Mouse (Mus musculus) lung, embryonic 14.5 days (tissue): ENCODE measurements around the gene Msl3. TPM values are rescaled to one million over a fixed set of nuclear protein-coding genes. Genes with fewer than 3 reads are reported as not detected.
"Not testable (repeated sequence)": the region's sequence is repeated elsewhere in the genome, so short reads cannot be mapped to it uniquely, and the experiment has no call there.

ENCODE experiments used
- ATAC-seq: fragments of 200-750 bp; cut with Nextera tagmentation; 2 replicates; pipeline ENCODE4 v1.8.0; 2017; ENCODE audit warnings: mild to moderate bottlenecking, moderate TSS enrichment, moderate library complexity; ENCODE audit not compliant: insufficient read depth
- DNase-seq: peaks from one replicate; pipeline ENCODE4 v3.0.0-alpha.2; 2015
- H3K27ac ChIP-seq: fragments of 300-500 bp; sonication (generic); 2 replicates; pipeline ENCODE4 v1.5.1; 2014; ENCODE audit warnings: low read depth, mild to moderate bottlenecking, moderate library complexity
- H3K27me3 ChIP-seq: fragments of 300-500 bp; sonication (generic); 2 replicates; pipeline ENCODE4 v1.6.1; 2014; ENCODE audit warnings: low read length, control low read depth; ENCODE audit not compliant: insufficient read depth
- H3K36me3 ChIP-seq: fragments of 300-500 bp; sonication (generic); 2 replicates; pipeline ENCODE4 v1.6.1; 2014; ENCODE audit warnings: control low read depth; ENCODE audit not compliant: insufficient read depth
- H3K4me1 ChIP-seq: fragments of 300-500 bp; sonication (generic); 2 replicates; pipeline ENCODE4 v1.6.1; 2014; ENCODE audit warnings: antibody characterized with exemption, control low read depth; ENCODE audit not compliant: insufficient read depth
- H3K4me2 ChIP-seq: fragments of 300-500 bp; sonication (generic); 2 replicates; pipeline ENCODE4 v1.6.1; 2014; ENCODE audit warnings: mild to moderate bottlenecking
- H3K4me3 ChIP-seq: fragments of 300-500 bp; sonication (generic); 2 replicates; pipeline ENCODE4 v1.5.1; 2014; ENCODE audit warnings: low read depth, low read length
- H3K9ac ChIP-seq: fragments of 300-500 bp; sonication (generic); 2 replicates; pipeline ENCODE4 v1.6.1; 2014
- H3K9me3 ChIP-seq: fragments of 300-500 bp; sonication (generic); 2 replicates; pipeline ENCODE4 v1.6.1; 2016; ENCODE audit warnings: low read depth, low read length, control low read depth
- CTCF ChIP-seq: IDR thresholded peaks from 2 replicates; pipeline ENCODE4 v1.5.1; 2016; ENCODE audit warnings: antibody characterized with exemption, low read depth
- WGBS: fragments of 180-500 bp; shearing (Covaris S2); extraction: QIAGEN DNeasy Blood & Tissue Kit; methylation state at CpG from one replicate; pipeline ENCODE4 v1.1.7; 2014; 5-methylcytosine and 5-hydroxymethylcytosine counted together
- polyA plus RNA-seq: library from polyadenylated mRNA; unstranded; fragments of >200 nt; fragmentation: Nextera tagmentation; extraction: Ambion mirVana; gene quantifications from 2 replicates; pipeline ENCODE4 v1.2.1, GENCODE M21; 2014

The Msl3 gene
- polyA plus RNA-seq, 1 experiment from 2014 or later = 43.2 TPM

DNA sequence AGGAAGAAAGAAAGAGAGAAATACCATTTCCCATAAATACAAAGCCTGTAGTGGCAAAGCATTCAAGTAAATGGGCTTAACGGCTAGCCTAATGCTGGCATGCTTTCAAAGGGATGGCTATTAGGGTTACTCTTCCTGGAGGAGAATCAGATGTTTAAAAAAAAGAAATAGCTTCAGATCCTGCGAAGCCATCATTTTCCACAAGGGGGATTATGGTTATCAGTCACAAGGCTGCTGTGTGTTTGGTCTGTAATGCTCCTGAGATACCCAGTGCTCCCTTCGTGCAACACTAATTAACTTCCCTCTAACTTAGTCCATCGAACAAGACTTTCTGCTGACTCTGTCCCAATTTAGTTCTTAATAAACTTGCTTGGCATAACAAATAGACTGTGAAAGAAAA lies 13.5 kb downstream of the Msl3 start:
- no peak; the same call in 1 of the 2 replicates for TF ChIP-seq CTCF
- 54% methylated on average over 4 of the region's 4 CpGs for WGBS
- H3K4me3 ChIP-seq = no peak overlapping the region
- H3K9ac ChIP-seq = no peak overlapping the region
- ATAC-seq = no peak
- no peaks in the 10 kb centered on the region for H3K4me1 ChIP-seq
- H3K9me3 ChIP-seq = no peaks in the 10 kb centered on the region
- peak; percentile 60 for DNase-seq
- H3K36me3 ChIP-seq = 0 out of 2 replicates have a peak, but pooled peaks cover 17% of the 10 kb centered on the region
- no peak overlapping the region for H3K27ac ChIP-seq
- H3K27me3 ChIP-seq = no peaks in the 10 kb centered on the region
- no peak overlapping the region for H3K4me2 ChIP-seq

DNA sequence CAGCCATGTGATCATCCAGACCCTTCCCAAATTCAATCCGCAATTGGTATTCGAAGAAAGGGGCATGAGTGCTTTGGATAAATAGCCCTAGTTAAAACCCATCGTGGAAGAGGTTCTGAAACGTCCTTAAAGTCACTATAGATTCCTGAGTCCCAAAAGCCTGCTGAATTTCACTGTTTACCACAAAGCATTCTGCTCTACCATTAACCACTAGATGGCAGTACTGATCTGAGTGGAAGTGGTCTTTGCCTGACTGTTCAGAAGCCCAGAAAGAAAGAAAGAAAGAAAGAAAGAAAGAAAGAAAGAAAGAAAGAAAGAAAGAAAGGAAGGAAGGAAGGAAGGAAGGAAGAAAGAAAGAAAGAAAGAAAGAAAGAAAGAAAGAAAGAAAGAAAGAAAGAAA lies 13.9 kb downstream of the Msl3 start:
- not testable (repeated sequence) for H3K4me3 ChIP-seq, ATAC-seq, H3K4me1 ChIP-seq, H3K4me2 ChIP-seq, H3K27me3 ChIP-seq, H3K27ac ChIP-seq, H3K9me3 ChIP-seq, H3K9ac ChIP-seq
- peak; percentile 64 for TF ChIP-seq CTCF
- 50% methylated on average over 4 of the region's 4 CpGs for WGBS
- 0 out of 2 replicates have a peak, but pooled peaks cover 17% of the 10 kb centered on the region for H3K36me3 ChIP-seq
- peak; percentile 82 for DNase-seq

DNA sequence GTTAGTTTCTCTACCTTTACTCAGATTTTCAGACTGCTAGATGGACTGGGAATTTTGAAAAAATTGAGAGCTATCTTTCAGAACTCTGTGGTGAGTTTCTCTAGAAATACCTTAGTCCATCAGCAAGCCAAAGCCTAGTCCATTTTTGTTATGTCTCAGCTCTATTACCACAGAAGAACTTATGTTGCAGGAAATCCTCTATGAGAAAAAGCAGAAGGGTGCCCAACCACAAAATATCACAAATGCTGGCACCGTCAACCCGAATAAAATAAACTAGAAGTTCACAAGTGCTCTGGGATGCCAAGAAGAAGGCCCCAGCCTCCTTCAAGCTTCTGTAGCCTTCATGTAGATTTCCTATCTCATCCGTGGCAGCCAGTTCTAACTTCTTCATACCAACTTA lies 14.4 kb downstream of the Msl3 start:
- no peak overlapping the region for H3K4me2 ChIP-seq
- no peak overlapping the region for H3K9ac ChIP-seq
- H3K4me3 ChIP-seq = no peak overlapping the region
- WGBS = 87% methylated on average over 3 of the region's 3 CpGs
- no peaks in the 10 kb centered on the region for H3K27me3 ChIP-seq
- H3K27ac ChIP-seq = no peak overlapping the region
- no peak for TF ChIP-seq CTCF
- ATAC-seq (no peak), DNase-seq (no peak)
- 0 out of 2 replicates have a peak, but pooled peaks cover 21% of the 10 kb centered on the region for H3K36me3 ChIP-seq
- H3K4me1 ChIP-seq = no peaks in the 10 kb centered on the region
- H3K9me3 ChIP-seq = no peaks in the 10 kb centered on the region

DNA sequence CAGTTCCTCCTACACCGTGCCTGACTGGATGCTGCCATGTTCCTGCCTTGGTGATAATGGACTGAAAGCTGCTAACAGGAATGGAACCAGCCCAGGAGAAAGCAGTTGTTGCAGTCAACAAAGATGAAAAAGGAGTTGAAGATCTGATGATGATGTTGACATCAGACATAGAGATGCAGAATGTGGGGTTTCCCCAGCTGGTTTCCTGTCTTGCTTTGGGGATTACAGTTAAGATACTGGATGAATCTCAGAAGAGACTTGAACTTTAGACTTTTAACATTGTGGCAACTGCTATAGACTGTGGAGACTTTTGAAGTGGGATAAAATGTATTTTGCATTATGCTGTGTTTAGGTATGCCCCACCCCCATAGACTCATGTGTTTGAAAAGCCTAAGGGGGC lies 15.9 kb downstream of the Msl3 start:
- no peak overlapping the region for H3K4me3 ChIP-seq
- DNase-seq (no peak), ATAC-seq (no peak)
- no peak overlapping the region for H3K9ac ChIP-seq
- H3K4me1 ChIP-seq = no peaks in the 10 kb centered on the region
- H3K27me3 ChIP-seq = no peaks in the 10 kb centered on the region
- no peak overlapping the region for H3K27ac ChIP-seq
- peaks cover 24% of the 10 kb centered on the region; the same call in 1 of the 2 replicates for H3K36me3 ChIP-seq
- no peak overlapping the region for H3K4me2 ChIP-seq
- TF ChIP-seq CTCF = no peak
- no peaks in the 10 kb centered on the region for H3K9me3 ChIP-seq
- WGBS = 86% methylated on average over 1 of the region's 1 CpGs

DNA sequence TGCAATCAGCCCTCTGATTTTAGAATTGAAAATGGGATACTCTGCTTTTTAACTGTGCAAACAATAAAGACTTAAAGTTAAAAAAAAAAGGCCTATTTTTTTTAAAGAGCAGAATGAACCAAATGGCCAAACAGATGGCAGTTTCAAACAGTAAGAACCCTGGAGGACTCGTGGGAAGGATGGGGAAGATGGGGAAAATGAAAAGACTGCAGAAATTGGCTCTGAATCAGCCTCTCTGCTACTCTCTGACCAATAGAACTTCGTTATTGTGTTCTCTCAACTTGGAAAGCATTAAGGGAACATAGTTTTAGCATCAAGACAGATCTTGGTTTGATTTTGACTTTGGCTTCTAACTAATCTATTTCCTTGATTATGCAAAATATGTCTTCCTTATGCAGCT lies 24.4 kb downstream of the Msl3 start:
- ATAC-seq = no peak
- no peak overlapping the region for H3K27ac ChIP-seq
- no peak for DNase-seq

DNA sequence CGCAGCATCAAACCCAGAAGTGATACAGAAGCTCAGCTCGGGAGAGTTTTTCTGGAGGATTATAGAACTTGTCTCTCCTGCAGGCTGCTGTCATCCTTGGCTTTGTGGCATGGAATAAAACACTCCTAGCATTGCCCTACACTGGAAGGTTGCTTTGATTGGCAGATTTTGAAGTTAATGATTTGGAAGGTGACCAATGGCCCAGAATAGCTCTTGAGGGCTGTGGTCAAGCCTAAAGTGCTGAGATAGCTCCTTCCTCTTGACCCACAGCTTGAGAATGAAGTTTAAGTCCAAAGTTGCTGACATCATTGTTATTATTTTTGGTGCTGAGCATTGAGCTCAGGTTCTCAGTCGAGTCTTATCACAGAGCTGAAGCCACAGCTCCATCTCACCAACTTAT lies 26.0 kb downstream of the Msl3 start:
- no peaks in the 10 kb centered on the region for H3K27me3 ChIP-seq
- no peak overlapping the region for H3K27ac ChIP-seq
- no peak for TF ChIP-seq CTCF
- H3K4me3 ChIP-seq = no peak overlapping the region
- no peak overlapping the region for H3K9ac ChIP-seq
- DNase-seq (no peak), ATAC-seq (no peak)
- H3K4me2 ChIP-seq = no peak overlapping the region
- 69% methylated on average over 3 of the region's 3 CpGs for WGBS
- H3K36me3 ChIP-seq = 0 out of 2 replicates have a peak, but pooled peaks cover 10% of the 10 kb centered on the region
- no peaks in the 10 kb centered on the region for H3K9me3 ChIP-seq
- H3K4me1 ChIP-seq = no peaks in the 10 kb centered on the region

More for the DNA sequence above, 24.4 kb downstream of the Msl3 start:
- Histone ChIP-seq H3K4me1 (no peaks in the 10 kb centered on the region), H3K4me3 (no peak overlapping the region), H3K36me3 (peaks cover 20% of the 10 kb centered on the region; the same call in 1 of the 2 replicates), H3K4me2 (no peak overlapping the region), H3K27me3 (no peaks in the 10 kb centered on the region), H3K9me3 (no peaks in the 10 kb centered on the region), H3K9ac (no peak overlapping the region)
- WGBS = 68% methylated on average over 2 of the region's 2 CpGs
- no peak for TF ChIP-seq CTCF

DNA sequence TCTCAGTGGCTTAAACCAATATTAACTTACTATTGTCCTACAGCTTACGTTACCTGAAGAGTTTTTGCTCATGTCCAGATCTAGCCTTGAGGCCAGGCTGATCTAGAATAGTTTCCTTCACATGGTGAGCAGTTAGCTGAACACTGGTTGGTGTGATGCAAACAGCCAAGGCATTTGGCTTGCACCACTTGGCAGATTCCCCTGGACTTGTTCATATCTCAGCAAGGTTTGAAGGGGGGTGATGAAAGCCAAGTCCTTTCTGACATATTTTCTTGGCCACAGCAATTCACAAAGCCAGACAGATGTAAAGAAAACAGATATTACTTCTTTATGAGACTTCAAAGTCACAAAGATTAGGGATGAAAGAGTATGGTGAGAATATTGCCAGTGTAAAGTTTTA lies 30.2 kb downstream of the Msl3 start:
- DNase-seq = no peak
- Histone ChIP-seq H3K4me2 (no peak overlapping the region), H3K4me3 (no peak overlapping the region), H3K9me3 (no peaks in the 10 kb centered on the region), H3K36me3 (no peaks in the 10 kb centered on the region), H3K9ac (no peak overlapping the region), H3K27me3 (no peaks in the 10 kb centered on the region), H3K27ac (no peak overlapping the region), H3K4me1 (no peaks in the 10 kb centered on the region)
- WGBS = 80% methylated on average over 1 of the region's 1 CpGs
- no peak for ATAC-seq
- TF ChIP-seq CTCF = no peak
